Mouse (Mus musculus) stomach, postnatal 0 days (tissue): ENCODE measurements at regions not wholly inside any gene's neighbourhood (a gene's known extent, or its start where the extent isn't known, plus 50 kb on each side); places are given as distances from the start of the nearest gene placed in this dataset.

Experiments
- ATAC-seq: fragments of 200-750 bp; cut with Nextera tagmentation; 2 replicates; pipeline ENCODE4 v1.8.0; 2017; ENCODE audit not compliant: low FRiP score, low TSS enrichment
- DNase-seq: peaks from one replicate; pipeline ENCODE4 v3.0.0-alpha.2; 2016; ENCODE audit warnings: low spot score
- H3K27ac ChIP-seq: fragments of 300-500 bp; sonication (generic); replicated peaks from 2 replicates; pipeline ENCODE4 v1.5.1; 2014; ENCODE audit warnings: mild to moderate bottlenecking, control low read depth
- H3K27me3 ChIP-seq: fragments of 300-500 bp; sonication (generic); 2 replicates; pipeline ENCODE4 v1.6.1; 2014; ENCODE audit warnings: low read length; ENCODE audit not compliant: control insufficient read depth, insufficient read depth
- H3K36me3 ChIP-seq: fragments of 300-500 bp; sonication (generic); 2 replicates; pipeline ENCODE4 v1.6.1; 2014; ENCODE audit warnings: low read length, mixed read lengths; ENCODE audit not compliant: control insufficient read depth, insufficient read depth
- H3K4me1 ChIP-seq: fragments of 300-500 bp; sonication (generic); replicated peaks from 2 replicates; pipeline ENCODE4 v1.6.1; 2014; ENCODE audit warnings: antibody characterized with exemption; ENCODE audit not compliant: control insufficient read depth, insufficient read depth
- H3K4me2 ChIP-seq: fragments of 300-500 bp; sonication (generic); replicated peaks from 2 replicates; pipeline ENCODE4 v1.6.1; 2014; ENCODE audit warnings: low read depth, mild to moderate bottlenecking, control low read depth, moderate library complexity
- H3K4me3 ChIP-seq: fragments of 300-500 bp; sonication (generic); 2 replicates; pipeline ENCODE4 v1.5.1; 2014; ENCODE audit warnings: low read depth, low read length, control low read depth
- H3K9ac ChIP-seq: fragments of 300-500 bp; sonication (generic); 2 replicates; pipeline ENCODE4 v1.6.1; 2014; ENCODE audit warnings: mild to moderate bottlenecking, low read length, control low read depth, mixed read lengths
- H3K9me3 ChIP-seq: fragments of 300-500 bp; sonication (generic); 2 replicates; pipeline ENCODE4 v1.6.1; 2016; ENCODE audit warnings: low read length; ENCODE audit not compliant: control insufficient read depth
- CTCF ChIP-seq: IDR thresholded peaks from 2 replicates; pipeline ENCODE4 v1.5.1; 2016; ENCODE audit warnings: antibody characterized with exemption, low read depth, mild to moderate bottlenecking, moderate library complexity
- EP300 ChIP-seq: optimal IDR thresholded peaks from 2 replicates; pipeline ENCODE3; 2016; ENCODE audit warnings: antibody characterized with exemption
- WGBS: fragments of 180-500 bp; shearing (Covaris S2); extraction: QIAGEN DNeasy Blood & Tissue Kit; methylation state at CpG from one replicate; pipeline ENCODE4 v1.1.7; 2014; 5-methylcytosine and 5-hydroxymethylcytosine counted together

DNA sequence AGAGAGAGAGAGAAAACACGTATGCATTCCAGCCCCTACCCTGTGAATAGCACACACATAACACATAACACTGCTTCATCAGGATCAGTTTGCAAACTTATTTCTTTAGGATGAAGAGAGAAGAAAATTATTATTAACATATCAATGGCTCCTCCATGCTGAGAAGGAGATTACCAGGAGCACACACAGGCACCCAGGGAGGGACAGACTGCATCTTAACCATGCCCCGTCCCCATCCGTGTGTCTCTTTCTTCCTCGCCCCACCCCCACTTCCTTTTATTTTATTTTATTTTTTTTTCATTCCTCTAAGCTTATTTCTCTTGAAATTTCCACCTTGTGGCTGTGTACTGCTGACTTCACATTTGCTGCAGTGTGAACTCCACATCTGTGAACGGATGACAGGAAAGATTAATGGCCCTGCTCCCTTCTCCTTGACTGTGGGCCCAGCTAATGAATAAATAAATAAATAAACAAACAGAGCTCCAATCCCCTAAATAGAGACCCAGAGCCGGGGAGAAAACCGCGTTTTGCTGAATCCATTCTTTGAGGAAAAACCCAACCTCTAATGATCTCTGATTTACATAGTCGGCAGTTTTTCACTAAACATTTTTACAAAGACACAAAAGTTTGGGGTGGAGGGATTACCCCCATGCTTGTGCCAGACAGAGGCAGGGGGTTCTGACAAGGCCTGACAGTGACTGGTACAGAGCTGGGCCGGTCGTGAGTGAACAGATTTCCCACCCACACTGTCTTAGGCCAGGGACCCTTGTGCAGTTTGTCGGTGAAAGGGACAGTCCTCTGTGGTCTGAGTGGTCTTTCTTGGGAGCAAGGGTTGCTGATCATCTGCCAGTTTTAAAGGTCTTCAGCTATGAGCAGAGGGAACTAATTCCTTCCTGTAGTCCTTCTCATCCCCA, 127.0 kb downstream of the Dhx35 start:
- H3K4me3 ChIP-seq = no peak overlapping the region
- 60% methylated on average over 12 of the region's 12 CpGs for WGBS
- no peak overlapping the region for H3K4me2 ChIP-seq
- ATAC-seq (no peak), DNase-seq (no peak)
- no peaks in the 10 kb centered on the region for H3K36me3 ChIP-seq
- no peak for TF ChIP-seq EP300
- no peak for TF ChIP-seq CTCF
- no peak overlapping the region for H3K9ac ChIP-seq
- H3K4me1 ChIP-seq = no peaks in the 10 kb centered on the region
- no peak overlapping the region for H3K27ac ChIP-seq
- no peaks in the 10 kb centered on the region for H3K9me3 ChIP-seq
- H3K27me3 ChIP-seq = no peaks in the 10 kb centered on the region

- WGBS = 37% methylated on average over 5 of the region's 5 CpGs
- ATAC-seq (no peak), DNase-seq (no peak)
- no peak for TF ChIP-seq EP300
- TF ChIP-seq CTCF = no peak
- no peaks in the 10 kb centered on the region for H3K4me1 ChIP-seq
- no peak overlapping the region for H3K27ac ChIP-seq
- no peaks in the 10 kb centered on the region for H3K27me3 ChIP-seq
- no peaks in the 10 kb centered on the region for H3K9me3 ChIP-seq
- H3K36me3 ChIP-seq = no peaks in the 10 kb centered on the region
- H3K4me2 ChIP-seq = no peak overlapping the region
- H3K4me3 ChIP-seq = no peak overlapping the region
- no peak overlapping the region for H3K9ac ChIP-seq
Measured at GRCm38 (mm10) chr2:158922766-158923165, 128.2 kb downstream of the Dhx35 start.

DNA sequence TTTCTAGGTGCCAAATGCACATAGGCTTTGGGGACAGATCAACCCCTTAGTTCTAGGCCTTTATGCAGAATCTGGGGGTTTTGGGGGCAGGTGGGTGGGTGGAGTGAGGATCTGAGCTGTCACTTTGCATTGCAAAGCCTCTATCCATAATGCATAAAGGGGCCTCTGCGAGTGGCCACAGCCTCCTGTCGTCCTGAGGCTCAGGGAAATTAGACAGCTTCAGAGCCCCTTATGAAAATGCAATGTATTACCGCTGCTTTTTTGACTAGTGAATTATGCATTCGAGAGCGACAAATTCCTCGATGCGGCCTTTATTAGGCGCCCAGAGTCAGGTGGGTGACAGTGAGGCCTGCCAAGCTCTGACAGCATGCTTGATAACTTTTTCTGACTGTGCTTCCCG, 134.9 kb downstream of the Dhx35 start:
- TF ChIP-seq EP300 (no peak), CTCF (no peak)
- ATAC-seq (no peak), DNase-seq (no peak)
- H3K9ac ChIP-seq = no peak overlapping the region
- no peaks in the 10 kb centered on the region for H3K4me1 ChIP-seq
- H3K4me3 ChIP-seq = no peak overlapping the region
- WGBS = 77% methylated on average over 9 of the region's 9 CpGs
- no peaks in the 10 kb centered on the region for H3K27me3 ChIP-seq
- H3K9me3 ChIP-seq = no peaks in the 10 kb centered on the region
- H3K4me2 ChIP-seq = no peak overlapping the region
- no peaks in the 10 kb centered on the region for H3K36me3 ChIP-seq
- H3K27ac ChIP-seq = no peak overlapping the region

- ATAC-seq = no peak
- Histone ChIP-seq H3K4me2 (no peak overlapping the region), H3K9ac (no peak overlapping the region), H3K36me3 (no peaks in the 10 kb centered on the region), H3K27ac (no peak overlapping the region), H3K4me1 (no peaks in the 10 kb centered on the region), H3K9me3 (0 out of 2 replicates have a peak, but pooled peaks cover 3% of the 10 kb centered on the region), H3K27me3 (no peaks in the 10 kb centered on the region), H3K4me3 (no peak overlapping the region)
- WGBS = 84% methylated on average over 2 of the region's 2 CpGs
- no peak for DNase-seq
- TF ChIP-seq CTCF (no peak), EP300 (no peak)
Measured at GRCm38 (mm10) chr2:158937948-158938565, 143.4 kb downstream of the Dhx35 start.

DNA sequence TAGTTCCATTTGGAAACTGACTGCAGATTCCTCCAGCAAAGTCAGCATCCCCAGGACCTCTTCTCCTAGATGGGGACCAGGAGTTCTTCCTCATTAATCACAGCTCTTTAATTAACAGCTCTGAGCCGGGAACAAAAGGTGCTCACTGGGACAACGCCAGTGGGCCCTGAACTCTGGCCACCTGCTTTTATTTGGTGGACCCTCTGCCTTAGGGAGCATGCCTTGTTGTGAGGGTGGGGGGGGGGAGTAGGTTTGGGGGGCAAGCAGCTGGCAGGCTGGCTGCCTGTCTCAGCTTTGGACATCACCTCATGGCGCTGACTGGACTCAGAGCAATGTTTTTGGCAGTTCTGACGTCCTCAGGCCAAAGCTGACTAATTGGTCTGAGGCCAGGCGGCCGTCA, 154.8 kb downstream of the Dhx35 start:
- no peak for TF ChIP-seq EP300
- TF ChIP-seq CTCF = no peak
- no peaks in the 10 kb centered on the region for H3K27me3 ChIP-seq
- no peak overlapping the region for H3K27ac ChIP-seq
- H3K36me3 ChIP-seq = no peaks in the 10 kb centered on the region
- H3K9me3 ChIP-seq = no peaks in the 10 kb centered on the region
- DNase-seq = no peak
- no peaks in the 10 kb centered on the region for H3K4me1 ChIP-seq
- no peak overlapping the region for H3K4me2 ChIP-seq
- H3K9ac ChIP-seq = no peak overlapping the region
- no peak overlapping the region for H3K4me3 ChIP-seq
- ATAC-seq = no peak
- WGBS = 47% methylated on average over 6 of the region's 6 CpGs

DNA sequence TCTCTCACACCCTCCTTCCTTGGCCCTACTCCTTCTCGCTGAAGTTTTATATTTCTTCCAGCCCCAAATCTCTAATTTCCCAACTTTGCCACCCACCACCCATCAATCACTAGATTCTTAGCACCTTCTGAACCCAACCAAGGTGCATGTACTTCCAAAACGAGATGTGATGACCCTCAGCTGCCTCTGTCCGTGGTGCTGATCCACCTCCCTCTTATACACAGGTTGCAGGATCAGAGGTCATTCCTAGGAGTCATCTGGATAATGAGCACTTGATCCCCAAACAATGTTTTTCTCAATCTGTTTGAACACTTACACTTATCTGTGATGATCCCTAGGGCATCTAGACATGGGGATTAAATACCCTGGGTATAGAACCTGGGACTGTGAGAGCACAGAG, 156.5 kb downstream of the Dhx35 start:
- Histone ChIP-seq H3K4me2 (no peak overlapping the region), H3K27me3 (no peaks in the 10 kb centered on the region), H3K9me3 (no peaks in the 10 kb centered on the region), H3K9ac (no peak overlapping the region), H3K4me3 (no peak overlapping the region), H3K4me1 (no peaks in the 10 kb centered on the region), H3K36me3 (no peaks in the 10 kb centered on the region), H3K27ac (no peak overlapping the region)
- ATAC-seq (no peak), DNase-seq (no peak)
- 28% methylated on average over 3 of the region's 3 CpGs for WGBS
- TF ChIP-seq EP300 = no peak
- no peak for TF ChIP-seq CTCF
